Mouse (Mus musculus) myocyte (in vitro differentiated cells): ENCODE measurements around the gene Sh2d7. TPM values are rescaled to one million over a fixed set of nuclear protein-coding genes. Genes with fewer than 3 reads are reported as not detected.

ENCODE experiments used
- H3K27me3 ChIP-seq: one replicate; pipeline ENCODE4 v1.6.1; 2011; ENCODE audit not compliant: control insufficient read depth, insufficient read depth, insufficient read length
- H3K36me3 ChIP-seq: one replicate; pipeline ENCODE4 v1.6.1; 2011; ENCODE audit not compliant: control insufficient read depth, insufficient read depth
- H3K4me2 ChIP-seq: one replicate; pipeline ENCODE4 v1.6.1; 2011; ENCODE audit warnings: low read depth, control low read depth
- H3K4me3 ChIP-seq: one replicate; pipeline ENCODE4 v1.5.1; 2011; ENCODE audit warnings: mild to moderate bottlenecking, control low read depth, moderate library complexity
- H3K79me2 ChIP-seq: one replicate; pipeline ENCODE4 v1.6.1; 2011; ENCODE audit not compliant: control insufficient read depth, insufficient read depth
- H3ac ChIP-seq: one replicate; pipeline ENCODE4 v1.6.1; 2011; ENCODE audit not compliant: control insufficient read depth, insufficient read length
- CEBPB ChIP-seq: IDR thresholded peaks from 2 replicates; pipeline ENCODE4 v1.6.1; 2011; ENCODE audit warnings: mild to moderate bottlenecking, moderate library complexity; ENCODE audit not compliant: poor library complexity, insufficient read depth, severe bottlenecking
- E2F4 ChIP-seq: IDR thresholded peaks from one replicate; pipeline ENCODE4 v1.6.1; 2011; ENCODE audit warnings: mild to moderate bottlenecking, control low read depth, moderate library complexity; ENCODE audit not compliant: insufficient read depth
- MAX ChIP-seq: IDR thresholded peaks from one replicate; pipeline ENCODE4 v1.6.1; 2011; ENCODE audit warnings: low read depth, mild to moderate bottlenecking, control low read depth
- MYOD1 ChIP-seq, 3 experiments: IDR thresholded peaks; one replicate each; pipeline ENCODE4 v1.6.1; 2011; ENCODE audit warnings: control low read depth in 2 of 3, low read depth in 2 of 3, mild to moderate bottlenecking in 2 of 3, moderate library complexity in 1 of 3; ENCODE audit not compliant: insufficient read length in 2 of 3, control insufficient read depth in 1 of 3
- MYOG ChIP-seq, 3 experiments: IDR thresholded peaks; one replicate each; pipeline ENCODE4 v1.6.1; 2011; ENCODE audit warnings: control low read depth in 2 of 3, low read depth in 2 of 3, mild to moderate bottlenecking in 2 of 3; ENCODE audit not compliant: insufficient read length in 2 of 3, control insufficient read depth in 1 of 3, insufficient read depth in 1 of 3
- POLR2A ChIP-seq: IDR thresholded peaks from one replicate; pipeline ENCODE4 v1.6.1; 2011; ENCODE audit warnings: low read depth, mild to moderate bottlenecking, control low read depth, moderate library complexity; ENCODE audit not compliant: insufficient read length
- POLR2AphosphoS2 ChIP-seq: IDR thresholded peaks from one replicate; pipeline ENCODE4 v1.6.1; 2011; ENCODE audit warnings: low read depth, control low read depth; ENCODE audit not compliant: insufficient read length
- REST ChIP-seq: IDR thresholded peaks from one replicate; pipeline ENCODE4 v1.6.1; 2011; ENCODE audit warnings: mild to moderate bottlenecking, control low read depth, moderate library complexity; ENCODE audit not compliant: insufficient read depth, insufficient read length
- SRF ChIP-seq: IDR thresholded peaks from one replicate; pipeline ENCODE4 v1.6.1; 2011; ENCODE audit warnings: low read depth; ENCODE audit not compliant: control insufficient read depth, insufficient read length
- TCF12 ChIP-seq: IDR thresholded peaks from one replicate; pipeline ENCODE4 v1.6.1; 2011; ENCODE audit warnings: mild to moderate bottlenecking, control low read depth; ENCODE audit not compliant: poor library complexity, insufficient read depth, severe bottlenecking
- TCF3 ChIP-seq: IDR thresholded peaks from one replicate; pipeline ENCODE4 v1.6.1; 2011; ENCODE audit warnings: low read depth, control low read depth; ENCODE audit not compliant: insufficient read length
- USF1 ChIP-seq: IDR thresholded peaks from one replicate; pipeline ENCODE4 v1.6.1; 2011; ENCODE audit warnings: low read depth, mild to moderate bottlenecking, control low read depth, moderate library complexity
- polyA plus RNA-seq: library from polyadenylated mRNA; unstranded; fragments of >200 nt; fragmentation: generic; extraction: Trizol; gene quantifications from one replicate; pipeline ENCODE4 v1.2.1, GENCODE M21; 2012; ENCODE audit warnings: missing spikeins

The Sh2d7 gene
- polyA plus RNA-seq, 1 experiment = not detected

GRCm38 (mm10) chr9:54532926-54533325 is 5.9 kb upstream of the Sh2d7 start:
- Histone ChIP-seq H3K27me3 (peaks cover 29% of the 10 kb centered on the region), H3K4me2 (no peak overlapping the region), H3K79me2 (no peaks in the 10 kb centered on the region), H3K36me3 (no peaks in the 10 kb centered on the region), H3K4me3 (no peak overlapping the region), H3ac (no peak overlapping the region)
- TF ChIP-seq MYOD1 (IDR thresholded peaks at IDR 0.05; ENCODE audit: control insufficient read depth in 1 of 3, insufficient read length in 2 of 3, low read depth in 2 of 3) (no peak), REST (no peak), MAX (no peak), TCF3 (no peak), POLR2AphosphoS2 (no peak), POLR2A (no peak), USF1 (no peak)

- TF ChIP-seq E2F4 (no peak), SRF (no peak), CEBPB (no peak), USF1 (no peak), TCF12 (no peak), MYOD1 (IDR thresholded peaks at IDR 0.05; ENCODE audit: control insufficient read depth in 1 of 3, insufficient read length in 2 of 3, low read depth in 2 of 3) (no peak), POLR2AphosphoS2 (no peak), REST (no peak), MAX (no peak), POLR2A (no peak), MYOG (IDR thresholded peaks at IDR 0.05; ENCODE audit: control insufficient read depth in 1 of 3, insufficient read depth in 1 of 3, insufficient read length in 2 of 3, low read depth in 2 of 3) (no peak), TCF3 (no peak)
- no peaks in the 10 kb centered on the region for H3K79me2 ChIP-seq
Measured at GRCm38 (mm10) chr9:54533975-54534374, 4.8 kb upstream of the Sh2d7 start.

GRCm38 (mm10) chr9:54536236-54536635 is 2.5 kb upstream of the Sh2d7 start:
- Histone ChIP-seq H3K79me2 (no peaks in the 10 kb centered on the region), H3K27me3 (peaks cover 25% of the 10 kb centered on the region), H3K4me2 (no peak overlapping the region), H3K36me3 (no peaks in the 10 kb centered on the region), H3ac (no peak overlapping the region), H3K4me3 (no peak overlapping the region)
- no peak for TF ChIP-seq TCF3
- no peak for TF ChIP-seq MYOD1 (IDR thresholded peaks at IDR 0.05; ENCODE audit: control insufficient read depth in 1 of 3, insufficient read length in 2 of 3, low read depth in 2 of 3)
- TF ChIP-seq POLR2AphosphoS2 = no peak
- TF ChIP-seq MAX = no peak
- no peak for TF ChIP-seq MYOG (IDR thresholded peaks at IDR 0.05; ENCODE audit: control insufficient read depth in 1 of 3, insufficient read depth in 1 of 3, insufficient read length in 2 of 3, low read depth in 2 of 3)
- no peak for TF ChIP-seq REST
- TF ChIP-seq TCF12 = no peak
- TF ChIP-seq USF1 = no peak
- TF ChIP-seq E2F4 = no peak
- no peak for TF ChIP-seq SRF
- TF ChIP-seq POLR2A = no peak
- TF ChIP-seq CEBPB = no peak

More at GRCm38 (mm10) chr9:54533975-54534374, 4.8 kb upstream of the Sh2d7 start:
- Histone ChIP-seq H3K36me3 (no peaks in the 10 kb centered on the region), H3K4me3 (no peak overlapping the region), H3K27me3 (peaks cover 24% of the 10 kb centered on the region), H3ac (no peak overlapping the region), H3K4me2 (no peak overlapping the region)

- no peaks in the 10 kb centered on the region for H3K79me2 ChIP-seq
- H3K27me3 ChIP-seq = peaks cover 25% of the 10 kb centered on the region
- H3K4me2 ChIP-seq = no peak overlapping the region
- no peaks in the 10 kb centered on the region for H3K36me3 ChIP-seq
- TF ChIP-seq MYOD1 (IDR thresholded peaks at IDR 0.05; ENCODE audit: control insufficient read depth in 1 of 3, insufficient read length in 2 of 3, low read depth in 2 of 3) = no peak
- no peak overlapping the region for H3K4me3 ChIP-seq
- H3ac ChIP-seq = no peak overlapping the region
Measured at GRCm38 (mm10) chr9:54537030-54537429, 1.8 kb upstream of the Sh2d7 start.

- H3K79me2 ChIP-seq = no peaks in the 10 kb centered on the region
- no peak overlapping the region for H3ac ChIP-seq
- H3K36me3 ChIP-seq = no peaks in the 10 kb centered on the region
- no peak overlapping the region for H3K4me3 ChIP-seq
- TF ChIP-seq USF1 (no peak), E2F4 (no peak), MYOG (IDR thresholded peaks at IDR 0.05; ENCODE audit: control insufficient read depth in 1 of 3, insufficient read depth in 1 of 3, insufficient read length in 2 of 3, low read depth in 2 of 3) (no peak)
- H3K4me2 ChIP-seq = no peak overlapping the region
- H3K27me3 ChIP-seq = peaks cover 24% of the 10 kb centered on the region
Measured at GRCm38 (mm10) chr9:54537480-54537879, 1.3 kb upstream of the Sh2d7 start.

- H3K79me2 ChIP-seq = no peaks in the 10 kb centered on the region
- no peak overlapping the region for H3K4me3 ChIP-seq
- no peak overlapping the region for H3K4me2 ChIP-seq
- TF ChIP-seq TCF12 (no peak), REST (no peak), CEBPB (no peak), MYOD1 (IDR thresholded peaks at IDR 0.05; ENCODE audit: control insufficient read depth in 1 of 3, insufficient read length in 2 of 3, low read depth in 2 of 3) (no peak), SRF (no peak), USF1 (no peak)
- no peaks in the 10 kb centered on the region for H3K36me3 ChIP-seq
- peaks cover 19% of the 10 kb centered on the region for H3K27me3 ChIP-seq
- no peak overlapping the region for H3ac ChIP-seq
Measured at GRCm38 (mm10) chr9:54538244-54538643, 540 bp upstream of the Sh2d7 start.
